Mouse (Mus musculus): Measurements from ENCODE around the gene Iqsec1.

Iqsec1 gene

DNA sequence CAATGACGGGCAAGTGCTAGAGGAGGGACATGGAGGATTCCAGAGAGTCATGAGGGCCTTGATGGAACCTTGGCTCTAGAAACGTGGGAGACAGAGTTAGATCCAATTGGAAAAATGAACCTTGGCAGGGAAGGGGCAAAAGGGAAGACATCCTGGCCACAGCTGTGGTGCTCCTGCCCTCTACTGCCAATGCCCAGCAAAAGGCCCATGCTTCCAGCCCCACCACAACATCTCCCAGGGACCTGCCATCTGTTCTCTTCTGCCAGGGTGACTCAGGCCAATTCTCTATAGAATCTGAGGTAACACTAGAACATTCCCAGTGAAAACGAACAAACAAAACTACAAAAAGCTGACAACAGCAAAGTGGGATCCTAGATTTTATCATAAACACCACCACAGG is 173.1 kb downstream of the Iqsec1 start:
- DNase-seq (ENCODE audit: low spot score in 2 of 2): no peak

DNA sequence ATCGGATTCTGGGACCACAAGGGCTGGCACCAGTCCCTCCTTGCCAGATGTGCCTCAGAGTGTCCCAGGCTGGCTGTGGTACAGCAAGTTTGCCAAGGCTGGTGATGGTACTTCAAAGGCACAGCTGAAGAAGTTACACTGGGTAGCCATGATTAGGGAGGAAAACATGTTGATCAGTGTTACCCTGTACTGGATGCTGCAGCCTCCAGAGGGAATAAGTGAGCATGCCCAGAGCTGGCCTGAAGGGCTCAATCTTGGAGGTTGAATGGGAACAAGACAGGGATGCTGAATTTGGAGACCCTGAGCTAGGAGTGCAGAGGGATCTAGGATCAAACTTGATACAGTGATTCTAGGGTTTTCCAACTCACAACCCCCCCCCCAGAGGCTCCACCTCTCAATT is 175.0 kb downstream of the Iqsec1 start:
- DNase-seq (ENCODE audit: low spot score in 2 of 2): no peak

DNA sequence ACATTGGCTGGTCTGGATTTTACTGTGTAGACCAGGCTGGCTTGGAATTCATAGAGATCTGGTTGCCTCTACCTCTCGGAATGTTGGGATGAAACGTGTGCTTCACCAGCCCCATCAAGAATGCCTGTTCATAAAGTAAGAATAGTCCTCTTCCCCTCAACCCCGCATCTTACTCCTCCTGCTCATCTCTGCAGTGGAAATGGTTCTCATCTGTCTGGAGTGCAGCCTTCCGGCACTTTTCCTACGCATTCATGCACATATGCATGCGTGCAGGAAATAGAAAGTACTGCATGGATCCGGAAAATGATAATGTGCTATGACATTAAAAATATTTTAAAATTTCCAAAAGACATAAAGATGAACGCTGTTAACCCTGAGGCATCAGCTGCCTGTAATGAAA is 175.9 kb downstream of the Iqsec1 start:
- no peak for DNase-seq (ENCODE audit: low spot score in 2 of 2)

DNA sequence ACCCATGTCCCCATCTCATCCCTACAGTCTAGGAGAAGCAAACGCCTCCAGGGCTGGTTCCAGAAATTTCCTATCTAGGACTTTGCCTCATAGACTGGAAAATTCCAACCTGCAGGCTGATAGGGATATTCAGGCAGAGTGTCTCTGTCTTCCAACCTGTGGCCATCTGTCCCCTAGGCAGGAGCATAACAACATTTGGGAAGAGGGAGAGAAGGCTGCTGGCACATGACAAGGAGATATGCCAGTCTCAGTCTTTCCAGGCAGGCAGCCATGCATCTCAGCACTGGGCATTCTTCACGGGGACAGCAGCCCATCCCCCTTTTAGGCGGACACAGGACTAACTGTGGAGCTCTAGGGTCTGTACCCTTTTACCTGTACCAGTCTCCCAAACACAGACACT is 176.4 kb downstream of the Iqsec1 start:
- no peak for DNase-seq (ENCODE audit: low spot score in 2 of 2)

DNA sequence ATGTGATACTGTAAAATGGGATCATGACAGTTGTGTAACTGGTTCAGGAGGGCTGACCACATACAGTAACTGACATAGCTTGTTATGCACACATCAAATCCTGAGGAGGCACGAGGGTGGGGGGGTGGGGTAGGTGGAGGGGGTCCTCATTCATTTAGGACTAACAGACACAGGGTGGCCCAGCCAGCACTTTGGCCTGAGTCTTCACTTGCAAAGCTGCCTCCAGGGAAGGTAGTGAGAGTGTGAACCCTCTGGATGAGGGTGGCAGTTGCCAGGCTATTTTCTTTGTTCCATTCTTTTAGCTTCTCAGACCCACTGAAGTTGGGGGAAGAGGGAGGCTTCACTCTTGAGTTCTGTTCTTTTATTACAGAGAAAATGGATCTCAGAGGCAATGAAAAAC is 177.9 kb downstream of the Iqsec1 start:
- no peak for DNase-seq (ENCODE audit: low spot score in 2 of 2)

DNA sequence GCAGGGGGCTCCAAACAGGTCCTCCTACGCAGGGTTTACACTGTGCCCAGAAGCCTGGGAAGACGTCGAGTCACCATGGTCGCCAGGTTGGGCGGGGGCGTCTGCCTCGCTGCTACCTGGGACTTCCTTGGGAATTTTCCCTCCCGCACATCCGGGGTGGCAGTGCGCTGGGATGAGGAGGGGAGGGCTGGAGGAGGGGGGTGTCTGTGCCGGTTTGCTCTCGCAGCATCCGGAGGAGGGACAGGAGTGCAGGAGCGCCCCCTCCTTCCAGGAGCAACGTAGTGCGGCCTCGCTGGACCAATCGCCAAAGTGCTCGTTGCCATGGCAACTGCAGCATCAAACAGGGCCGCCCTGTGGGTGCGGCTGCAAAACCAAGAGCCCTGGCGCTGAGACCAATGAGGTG is 178.5 kb downstream of the Iqsec1 start:
- peak; percentile 59 to 78 for DNase-seq (ENCODE audit: low spot score in 2 of 2)

DNA sequence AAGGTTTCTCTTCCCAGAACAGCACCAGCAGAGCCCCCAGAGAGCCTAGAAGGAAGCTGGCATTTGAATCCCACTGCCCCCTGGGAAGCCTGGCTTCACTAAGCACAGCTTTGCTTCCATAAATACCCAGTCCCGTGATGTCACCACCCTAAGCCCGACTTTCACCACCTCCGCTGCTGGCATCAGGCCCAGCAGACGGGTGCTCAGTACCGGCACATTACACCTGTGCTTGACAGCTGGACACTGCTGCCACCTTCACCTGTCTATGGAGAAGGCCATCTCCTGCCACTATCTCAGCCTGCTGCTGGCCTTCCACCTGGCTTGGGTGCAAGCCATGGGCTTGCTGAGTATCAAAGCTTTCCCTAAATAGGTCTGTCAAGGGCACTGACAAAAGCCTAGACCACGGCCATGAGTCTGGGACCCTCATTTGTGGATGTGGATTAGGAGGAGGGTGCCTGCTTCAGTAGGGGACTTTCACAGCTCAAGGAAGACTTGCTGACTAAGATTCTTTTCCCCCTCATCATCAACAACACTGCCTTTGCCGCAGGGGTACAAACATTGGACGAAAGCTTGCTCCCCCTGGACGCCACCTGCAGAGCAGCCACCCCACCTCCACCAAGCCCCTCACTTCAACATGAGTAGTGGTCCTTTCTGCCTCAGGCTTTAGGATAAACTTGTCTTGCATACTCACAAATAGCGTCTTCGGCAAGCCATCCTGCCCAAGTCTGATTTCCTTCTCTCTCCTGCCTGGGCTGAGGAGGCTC is 179.2 kb downstream of the Iqsec1 start:
- no peak for DNase-seq (ENCODE audit: low spot score in 2 of 2)

DNA sequence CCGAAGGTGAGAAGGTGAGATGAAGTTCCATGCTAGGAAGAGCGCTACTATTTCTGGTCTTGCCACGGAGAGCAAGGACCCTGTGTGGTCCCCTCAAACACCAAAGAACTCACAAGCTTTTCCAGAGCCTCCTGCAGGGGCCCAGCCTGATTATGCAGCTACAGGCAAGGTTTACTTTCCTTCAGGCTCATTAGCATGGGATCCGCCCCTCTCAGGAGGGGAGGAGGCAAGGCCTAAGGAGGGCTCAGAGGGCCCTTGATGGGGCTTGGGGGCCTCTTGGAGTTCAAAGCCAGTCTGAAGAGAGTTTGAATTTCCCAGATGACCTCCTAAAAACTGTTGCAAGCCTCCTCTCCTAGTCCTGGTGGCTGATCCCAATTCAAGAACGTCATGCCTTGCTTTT is 179.9 kb downstream of the Iqsec1 start:
- DNase-seq (ENCODE audit: low spot score in 2 of 2): no peak

DNA sequence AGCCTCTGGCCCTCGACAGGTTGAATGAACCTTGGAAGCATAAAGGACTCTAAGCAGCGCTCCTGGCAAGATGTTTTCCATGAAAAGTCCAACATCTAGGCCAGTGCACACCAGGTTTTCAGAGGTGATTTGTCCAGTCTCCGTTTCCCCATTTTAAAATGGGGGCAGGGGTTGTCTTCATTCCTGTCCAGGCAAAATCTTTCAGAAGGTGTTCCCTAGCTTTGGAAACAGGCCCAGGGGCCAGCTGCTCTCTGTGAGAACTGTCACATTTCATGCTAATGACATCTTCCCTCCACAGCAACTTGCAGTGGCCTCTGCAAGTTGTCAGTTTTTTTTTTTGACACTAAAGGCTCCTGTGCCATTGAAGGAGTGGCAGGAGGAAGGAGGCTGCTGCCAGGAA is 180.4 kb downstream of the Iqsec1 start:
- no peak for DNase-seq (ENCODE audit: low spot score in 2 of 2)

DNA sequence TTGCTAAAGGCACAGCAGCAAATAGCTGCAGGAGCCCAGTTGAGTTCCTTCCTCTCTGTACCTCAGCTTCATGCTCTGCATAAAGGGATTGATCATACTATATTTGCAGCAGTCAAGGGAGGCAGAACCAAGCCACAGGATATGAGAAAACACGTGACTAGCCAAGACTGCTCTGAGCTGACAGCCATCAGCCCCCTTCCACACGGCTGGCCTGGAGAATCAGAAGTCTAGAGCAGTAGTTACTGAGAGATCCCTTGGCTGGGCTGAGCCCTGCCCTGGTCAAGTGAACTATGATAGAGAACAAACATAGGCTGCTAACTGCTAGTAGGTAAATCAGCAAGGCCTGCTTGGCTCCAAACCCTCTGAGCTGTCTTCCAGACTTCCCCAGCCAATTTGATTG is 180.9 kb downstream of the Iqsec1 start:
- peak in 1 of 2 experiments; percentile 7 for DNase-seq (ENCODE audit: low spot score in 2 of 2)

DNA sequence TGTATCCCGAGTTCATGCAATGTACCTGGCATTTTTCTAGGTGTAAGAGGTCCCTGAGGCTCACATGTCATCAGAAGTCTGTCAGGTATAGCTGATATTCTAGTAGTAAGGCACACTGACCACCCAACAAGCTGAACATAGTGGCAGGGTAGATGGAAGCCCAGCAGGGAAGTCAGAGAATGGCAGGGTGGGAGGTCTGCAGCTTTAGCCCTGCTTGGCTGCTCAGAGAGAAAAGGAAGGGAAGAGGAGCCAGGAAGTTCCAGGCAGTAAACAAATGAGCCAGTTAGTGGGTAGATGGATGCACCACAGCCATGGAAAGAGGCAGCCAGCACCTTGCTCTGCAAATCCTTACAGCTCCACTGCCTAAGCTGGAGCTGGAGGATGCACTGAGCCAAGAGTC is 181.7 kb downstream of the Iqsec1 start:
- no peak for DNase-seq (ENCODE audit: low spot score in 2 of 2)

DNA sequence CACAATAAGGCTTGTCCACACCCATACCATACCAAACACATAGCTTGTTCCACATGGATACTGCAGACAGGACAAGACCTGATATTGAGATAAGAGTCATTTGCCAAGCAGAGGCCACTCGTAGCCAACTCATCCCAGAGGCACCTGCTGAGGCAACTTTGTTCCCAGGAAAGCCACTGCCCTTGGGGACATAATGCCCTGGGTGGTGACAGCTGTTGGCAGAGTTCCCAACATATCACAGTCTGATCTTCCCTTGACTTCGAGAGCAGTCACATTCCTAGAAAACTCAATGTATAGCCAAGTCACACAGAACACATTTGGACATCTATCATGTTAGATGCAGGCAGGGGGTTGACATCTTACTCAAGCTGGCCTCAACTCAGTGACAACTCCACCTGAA is 183.4 kb downstream of the Iqsec1 start:
- DNase-seq (ENCODE audit: low spot score in 2 of 2): no peak

DNA sequence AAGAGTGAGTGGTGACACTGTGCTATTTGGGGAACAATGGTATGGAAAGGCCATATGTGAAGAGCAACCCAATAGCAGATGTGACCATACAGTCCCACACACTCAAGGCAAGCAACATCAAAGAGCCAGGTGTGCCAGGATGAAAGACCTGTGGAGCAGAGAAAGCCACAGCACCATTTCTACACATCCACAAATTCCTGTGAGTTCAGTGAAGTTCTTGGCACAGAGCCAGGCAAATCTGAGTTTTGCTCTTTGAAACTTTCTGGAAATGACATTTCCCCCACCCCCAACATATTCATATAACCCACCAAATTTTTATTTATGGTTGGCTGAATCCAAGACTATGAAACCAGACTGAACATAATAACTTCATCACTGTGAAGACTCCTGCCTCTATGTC is 183.8 kb downstream of the Iqsec1 start:
- DNase-seq (ENCODE audit: low spot score in 2 of 2): no peak

DNA sequence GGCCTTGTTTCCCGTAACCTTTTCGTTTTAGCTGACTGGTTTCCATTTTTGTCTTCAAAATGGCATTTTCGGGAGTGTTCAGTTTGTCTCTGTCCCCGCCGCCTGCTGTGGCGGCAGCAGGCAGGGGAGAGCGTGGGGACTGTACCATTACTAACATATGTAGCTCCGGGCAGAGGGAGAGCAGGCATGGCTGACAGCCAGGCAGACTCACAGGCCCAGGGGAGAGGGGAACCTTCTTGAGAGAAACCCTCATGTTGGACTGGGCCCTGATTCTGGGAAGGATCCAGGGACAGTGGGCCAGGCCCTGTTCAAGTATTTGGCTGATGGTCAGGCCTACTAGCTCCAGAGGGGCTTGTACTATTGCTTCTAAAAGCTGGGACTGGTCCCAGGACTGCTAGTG is 185.9 kb downstream of the Iqsec1 start:
- DNase-seq (ENCODE audit: low spot score in 2 of 2): no peak

DNA sequence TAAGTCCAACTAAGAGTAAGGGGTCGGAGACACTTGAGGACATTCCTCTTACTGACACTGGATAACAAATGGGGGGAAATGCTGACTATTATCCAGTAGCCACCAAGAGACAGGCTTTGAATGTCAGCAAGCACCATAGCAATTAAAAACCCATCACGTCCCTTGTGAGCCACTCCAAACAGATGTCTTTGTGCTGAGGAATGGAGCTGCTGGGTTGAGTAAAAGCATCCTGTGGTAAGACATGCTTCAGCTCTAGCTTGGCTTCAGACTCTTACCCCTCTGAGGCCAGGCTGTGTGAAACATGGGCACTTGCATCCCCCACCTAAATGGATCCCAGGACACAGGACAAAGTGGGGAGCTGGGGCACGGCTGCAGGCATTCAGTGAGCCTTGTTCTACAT is 186.4 kb downstream of the Iqsec1 start:
- DNase-seq (ENCODE audit: low spot score in 2 of 2): no peak

DNA sequence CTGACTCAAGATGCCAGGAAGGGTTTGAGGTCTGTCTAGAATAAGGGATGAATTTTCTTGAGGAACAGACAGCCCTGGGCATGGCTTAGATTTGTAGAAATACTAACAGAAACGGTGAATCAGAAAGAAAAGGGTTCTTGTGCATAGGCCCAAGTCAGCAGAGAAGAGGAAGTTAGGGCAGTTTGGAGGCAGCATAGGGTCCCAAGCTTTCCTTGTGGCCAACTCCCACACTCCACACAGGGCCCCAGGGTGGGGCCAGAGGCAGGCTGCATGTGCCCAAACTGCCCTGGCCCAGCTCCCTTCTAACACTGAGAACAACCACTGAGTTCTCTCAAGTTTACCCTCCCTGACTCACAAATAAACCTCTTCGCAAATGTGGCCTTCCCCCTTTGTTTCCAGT is 187.7 kb downstream of the Iqsec1 start:
- no peak for DNase-seq (ENCODE audit: low spot score in 2 of 2)

DNA sequence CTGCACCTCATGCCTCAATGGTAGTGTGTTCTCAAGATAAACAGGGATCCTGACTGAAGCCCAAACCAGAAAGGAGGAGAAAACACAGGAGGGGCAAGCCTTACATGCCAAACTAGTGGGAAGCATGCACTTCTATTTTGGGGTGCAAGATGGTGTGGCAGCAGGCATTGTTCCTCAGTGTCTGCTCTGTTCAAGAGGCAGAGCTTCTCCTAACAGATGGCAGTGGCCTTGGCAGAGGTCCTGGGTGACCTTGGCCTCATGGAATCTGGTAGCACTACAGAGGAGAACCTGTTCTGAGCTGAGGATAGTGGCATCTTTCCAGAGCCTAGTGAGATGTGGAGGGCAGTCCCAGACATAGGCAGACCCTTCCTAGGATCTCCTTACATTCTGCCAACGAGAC is 189.4 kb downstream of the Iqsec1 start:
- DNase-seq (ENCODE audit: low spot score in 2 of 2): no peak

DNA sequence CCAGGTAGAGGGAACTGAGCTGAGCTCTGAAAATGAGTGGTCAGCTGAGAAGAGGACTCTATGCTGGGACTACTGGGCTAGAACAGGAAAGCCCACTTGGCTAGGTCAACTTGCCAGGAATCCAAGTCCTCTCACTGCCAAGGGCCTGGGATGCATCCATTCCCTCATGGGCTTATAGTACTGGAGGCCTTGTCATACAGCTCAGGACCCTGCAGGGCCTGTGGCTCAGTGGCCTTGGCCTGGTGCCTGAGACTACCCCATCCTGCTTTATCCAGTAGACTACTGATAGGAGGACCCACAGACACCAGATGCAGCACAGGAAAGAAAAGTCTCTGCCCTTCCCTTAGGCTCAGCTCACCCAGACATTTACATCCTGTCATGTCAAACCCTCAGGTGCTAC is 190.3 kb downstream of the Iqsec1 start:
- no peak for DNase-seq (ENCODE audit: low spot score in 2 of 2)

DNA sequence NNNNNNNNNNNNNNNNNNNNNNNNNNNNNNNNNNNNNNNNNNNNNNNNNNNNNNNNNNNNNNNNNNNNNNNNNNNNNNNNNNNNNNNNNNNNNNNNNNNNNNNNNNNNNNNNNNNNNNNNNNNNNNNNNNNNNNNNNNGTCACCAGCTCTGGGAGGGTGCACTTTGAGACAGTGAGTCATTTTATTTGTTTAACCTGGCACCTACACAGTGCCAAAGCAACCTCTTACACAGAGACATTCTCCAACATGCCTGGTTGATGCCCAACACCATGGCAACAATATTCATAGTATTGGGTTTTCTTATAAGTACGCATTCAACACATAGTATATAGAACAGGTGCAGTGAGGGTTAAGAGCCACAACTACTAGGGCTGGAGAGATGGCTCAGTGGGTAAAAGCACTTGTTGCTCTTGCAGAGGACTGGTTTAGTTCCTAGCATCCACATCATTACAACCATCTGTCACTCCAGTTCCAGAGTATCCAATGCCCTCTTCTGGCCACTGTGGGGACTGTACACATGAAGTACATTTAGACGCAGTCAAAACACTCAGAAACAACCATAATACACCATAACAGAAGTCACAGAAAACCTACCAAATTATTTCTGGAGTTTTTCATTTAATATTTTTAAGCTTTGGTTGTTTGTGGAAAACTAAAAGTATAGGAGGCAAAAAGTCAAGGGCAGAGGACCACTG is 191.4 kb downstream of the Iqsec1 start:
- DNase-seq (ENCODE audit: low spot score in 2 of 2): no peak

DNA sequence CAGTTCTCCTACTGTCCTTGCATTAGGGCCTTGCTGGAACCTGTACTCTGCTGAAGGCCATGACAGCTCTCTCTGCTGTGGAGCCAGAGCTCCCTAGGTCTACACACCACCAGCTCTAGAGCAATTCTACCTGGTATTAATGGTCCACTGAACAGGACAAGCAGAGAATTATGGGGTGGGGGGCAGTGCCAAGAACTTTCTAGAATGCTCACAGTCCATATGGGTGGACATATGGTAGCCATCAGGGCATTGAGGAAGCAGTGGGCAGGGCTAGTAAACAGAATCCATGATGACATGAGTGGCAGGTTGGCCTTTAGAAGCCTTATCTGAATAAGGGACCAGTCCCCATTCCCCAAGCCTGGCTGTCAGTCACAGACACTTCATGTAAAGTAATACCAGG is 197.6 kb downstream of the Iqsec1 start:
- DNase-seq (ENCODE audit: low spot score in 2 of 2): no peak

DNA sequence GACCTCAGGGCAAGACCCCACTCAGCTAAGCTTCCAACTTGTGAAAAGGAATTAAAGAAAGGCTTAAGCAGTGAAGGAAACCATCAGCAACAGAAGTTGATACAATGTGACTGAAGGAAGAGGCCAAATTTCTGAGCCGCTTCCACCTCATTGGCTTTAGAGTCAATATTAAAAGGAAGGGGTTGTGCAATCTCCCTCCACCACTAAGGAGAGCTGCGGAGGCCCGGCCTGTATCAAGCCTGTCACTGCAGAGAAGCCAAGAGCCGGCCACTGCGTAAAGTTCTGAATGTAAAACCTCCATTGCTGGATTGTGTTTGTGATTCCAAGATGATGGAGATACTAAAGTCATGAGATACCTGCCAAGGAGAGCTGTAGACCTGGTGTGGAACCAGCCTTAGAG is 199.0 kb downstream of the Iqsec1 start:
- no peak for DNase-seq (ENCODE audit: low spot score in 2 of 2)

DNA sequence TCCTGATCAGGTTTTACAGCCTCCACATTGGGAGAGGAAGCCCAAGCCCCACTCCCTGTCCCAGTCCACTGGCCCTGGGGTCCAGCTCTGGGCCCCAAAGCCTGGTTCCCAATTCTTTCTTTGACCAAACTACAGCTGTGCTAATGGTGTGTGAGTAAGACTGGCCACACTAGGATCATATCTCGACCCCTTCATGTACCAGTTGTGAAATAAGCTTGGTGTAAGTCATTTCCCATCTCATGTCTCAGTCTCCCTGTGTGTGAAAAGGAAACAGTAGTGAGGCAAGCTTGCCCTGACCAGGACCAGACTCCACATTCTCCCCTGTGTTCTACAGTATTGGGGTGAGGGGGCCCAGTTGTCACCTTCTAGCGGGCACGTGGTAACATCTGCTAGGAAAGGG is 200.9 kb downstream of the Iqsec1 start:
- no peak for DNase-seq (ENCODE audit: low spot score in 2 of 2)

DNA sequence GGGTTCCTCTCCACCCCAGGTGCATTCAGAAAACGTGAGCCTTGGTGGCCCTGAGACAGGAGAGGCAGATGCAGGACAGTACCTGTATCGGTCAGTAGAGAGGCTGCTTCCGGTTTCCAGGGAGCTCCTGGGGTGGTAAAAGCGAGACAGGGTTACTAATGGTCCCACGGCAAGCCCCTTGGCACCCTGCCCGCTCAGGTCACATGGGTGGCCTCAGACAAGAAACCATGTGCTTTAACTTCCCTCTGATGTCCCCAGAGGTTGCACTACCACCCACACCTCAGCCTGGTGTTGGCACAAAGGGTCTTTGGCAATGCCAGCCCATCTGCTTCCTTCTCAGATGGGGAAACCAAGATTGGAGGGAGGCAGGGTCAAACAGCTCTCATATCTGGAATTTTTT is 201.4 kb downstream of the Iqsec1 start:
- DNase-seq (ENCODE audit: low spot score in 2 of 2): peak; percentile 76 to 87

DNA sequence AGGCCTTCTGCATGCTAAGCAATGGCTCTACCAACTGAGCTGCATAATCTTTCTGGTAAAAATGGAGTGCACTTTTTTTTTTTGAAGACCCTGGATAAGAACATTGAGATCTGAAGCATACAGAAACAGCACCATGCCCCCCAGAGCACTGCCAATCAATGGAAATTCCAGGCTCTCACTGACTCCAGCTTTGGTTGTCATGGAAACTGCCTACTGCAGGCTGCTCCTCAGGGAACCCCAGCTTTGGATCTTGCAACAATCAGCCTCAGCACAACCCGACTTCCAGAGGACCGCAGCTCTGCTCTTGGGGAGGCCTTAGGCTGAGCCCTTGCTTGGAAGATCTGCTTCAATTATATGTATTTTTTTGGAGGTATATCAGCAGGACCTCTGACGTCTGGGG is 201.9 kb downstream of the Iqsec1 start:
- no peak for DNase-seq (ENCODE audit: low spot score in 2 of 2)

All from natural killer cell, adult 2 months (primary cell).